ENCODE assay signal across 29 mouse cellular contexts in the genomic region with DNA sequence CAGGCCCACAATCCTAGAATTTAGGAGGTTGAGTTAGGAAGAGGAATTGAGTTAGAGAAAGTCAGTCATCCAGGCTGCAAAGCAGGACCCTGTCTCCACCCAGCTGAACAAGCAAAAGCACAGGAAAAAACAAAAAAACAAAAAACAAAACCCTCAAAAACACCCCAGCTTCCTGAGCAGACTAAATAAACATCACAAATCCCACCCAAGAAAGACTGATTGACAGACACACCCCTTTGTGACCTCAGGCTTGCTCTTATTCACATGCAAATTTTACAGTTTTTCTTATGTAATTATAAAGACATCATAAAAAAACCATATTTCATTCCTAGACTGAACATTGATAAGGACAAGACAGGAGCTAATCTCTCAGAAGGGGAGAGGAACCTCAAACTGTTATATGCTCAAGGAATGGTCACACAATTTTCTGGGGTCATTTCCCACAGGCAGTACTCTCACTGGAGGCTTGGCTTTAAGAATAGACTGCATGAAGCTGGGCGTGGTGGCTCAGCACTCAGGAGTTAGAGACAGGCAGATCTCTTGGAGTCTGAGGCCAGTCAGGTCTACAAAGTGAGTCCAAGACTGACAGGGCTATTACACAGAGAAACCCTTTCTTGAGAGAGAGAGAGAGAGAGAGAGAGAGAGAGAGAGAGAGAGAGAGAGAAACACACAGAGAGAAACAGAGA.
DNase-seq lines count a peak whose midpoint lies in the region; ATAC-seq lines count a peak whose summit lies in the region.
"Had no signal": no experiment of that assay in that cellular context is flagged by ENCODE, and none has a peak within 500 bp of the region (broad histone marks: within the 10 kb centered on the region; RNA-seq: fewer than 3 reads in every experiment).

No protein-coding gene starts in this region.

- H3K27ac ChIP-seq in intestine, embryonic 14.5 days (ENCODE audit: low read depth), result no peak overlapping the region
- no peak overlapping the region for H3K27ac ChIP-seq in intestine, embryonic 16.5 days (ENCODE audit: low read length)
- H3K27ac ChIP-seq: embryonic facial prominence, embryonic 12.5 days; embryonic facial prominence, embryonic 15.5 days; gastrocnemius, adult 2 months; heart, adult 2 months; heart, embryonic 10.5 days; heart, embryonic 13.5 days; hindbrain, embryonic 12.5 days; hindbrain, embryonic 15.5 days had no signal

- no peak overlapping the region for H3K9ac ChIP-seq in intestine, embryonic 14.5 days (ENCODE audit: low read length)
- H3K9ac ChIP-seq in intestine, embryonic 16.5 days (ENCODE audit: low read depth, low read length), result no peak overlapping the region
- H3K9ac ChIP-seq: embryonic facial prominence, embryonic 12.5 days; embryonic facial prominence, embryonic 15.5 days; forebrain, postnatal 0 days; heart, embryonic 13.5 days; hindbrain, embryonic 12.5 days; hindbrain, embryonic 15.5 days had no signal

- no peaks in the 10 kb centered on the region for H3K9me3 ChIP-seq in intestine, embryonic 14.5 days (ENCODE audit: control insufficient read depth, low read length)
- no peaks in the 10 kb centered on the region for H3K9me3 ChIP-seq in intestine, embryonic 16.5 days (ENCODE audit: control insufficient read depth, low read length)
- H3K9me3 ChIP-seq: embryonic facial prominence, embryonic 12.5 days; embryonic facial prominence, embryonic 15.5 days; G1E; heart, embryonic 10.5 days; heart, embryonic 13.5 days; hindbrain, embryonic 12.5 days; hindbrain, embryonic 15.5 days had no signal

- no peak overlapping the region for H3K4me2 ChIP-seq in intestine, embryonic 14.5 days (ENCODE audit: low read length)
- H3K4me2 ChIP-seq in intestine, embryonic 16.5 days (ENCODE audit: low read depth, low read length), result no peak overlapping the region
- H3K4me2 ChIP-seq: embryonic facial prominence, embryonic 12.5 days; embryonic facial prominence, embryonic 15.5 days; heart, embryonic 13.5 days; hindbrain, embryonic 12.5 days; hindbrain, embryonic 15.5 days had no signal

- WGBS in intestine, embryonic 14.5 days, result 32% methylated on average over 1 of the region's 1 CpGs
- 48% methylated on average over 1 of the region's 1 CpGs for WGBS in intestine, embryonic 16.5 days

- no peaks in the 10 kb centered on the region for H3K4me1 ChIP-seq in intestine, embryonic 14.5 days (replicated peaks; ENCODE audit: control insufficient read depth, insufficient read depth, low read length)
- H3K4me1 ChIP-seq in intestine, embryonic 16.5 days (ENCODE audit: control insufficient read depth, insufficient read depth, low read length), result 0 out of 2 replicates have a peak, but pooled peaks cover 5% of the 10 kb centered on the region
- H3K4me1 ChIP-seq: embryonic facial prominence, embryonic 12.5 days; embryonic facial prominence, embryonic 15.5 days; heart, embryonic 10.5 days; heart, embryonic 13.5 days; hindbrain, embryonic 12.5 days; hindbrain, embryonic 15.5 days had no signal

- H3K36me3 ChIP-seq in intestine, embryonic 14.5 days (ENCODE audit: control insufficient read depth, insufficient read depth, low read length), result no peaks in the 10 kb centered on the region
- no peaks in the 10 kb centered on the region for H3K36me3 ChIP-seq in intestine, embryonic 16.5 days (ENCODE audit: control insufficient read depth, insufficient read depth, low read length)
- H3K36me3 ChIP-seq: embryonic facial prominence, embryonic 12.5 days; embryonic facial prominence, embryonic 15.5 days; G1E; heart, embryonic 10.5 days; heart, embryonic 13.5 days; hindbrain, embryonic 12.5 days; hindbrain, embryonic 15.5 days had no signal

- no peak overlapping the region for H3K4me3 ChIP-seq in intestine, embryonic 14.5 days (ENCODE audit: low read depth, low read length)
- H3K4me3 ChIP-seq in intestine, embryonic 16.5 days (ENCODE audit: low read length), result no peak overlapping the region
- H3K4me3 ChIP-seq: embryonic facial prominence, embryonic 12.5 days; embryonic facial prominence, embryonic 15.5 days; gastrocnemius, adult 2 months; heart, adult 2 months; heart, embryonic 10.5 days; heart, embryonic 13.5 days; hindbrain, embryonic 12.5 days; hindbrain, embryonic 15.5 days had no signal

- peak; percentile 6 for DNase-seq in intestine, embryonic 14.5 days (ENCODE audit: low spot score)
- DNase-seq in ES-CJ7 (ENCODE audit: low read depth, low spot score), result peak; percentile 75
- DNase-seq in R1 (ENCODE audit: low read depth, low spot score), result peak; percentile 74
- DNase-seq in gastrocnemius, postnatal 25 days, result no peak
- DNase-seq: adrenal gland, postnatal 10 days; adrenal gland, postnatal 36 days; B cell, adult 2 months; cerebellum, adult 11 months; cerebellum, adult 2 months; cerebellum, adult 9-11 months; cerebellum, postnatal 25 days; forebrain, postnatal 0 days; gastrocnemius, adult 2 months; gastrocnemius, postnatal 14 days; heart, adult 2 months; heart, postnatal 14 days; kidney, adult 2 months had no signal

- no peaks in the 10 kb centered on the region for H3K27me3 ChIP-seq in intestine, embryonic 14.5 days (replicated peaks; ENCODE audit: control insufficient read depth, insufficient read depth, low read length)
- no peaks in the 10 kb centered on the region for H3K27me3 ChIP-seq in intestine, embryonic 16.5 days (replicated peaks; ENCODE audit: control insufficient read depth, insufficient read depth, low read length)
- H3K27me3 ChIP-seq: CH12.LX; embryonic facial prominence, embryonic 12.5 days; embryonic facial prominence, embryonic 15.5 days; heart, embryonic 13.5 days; hindbrain, embryonic 12.5 days; hindbrain, embryonic 15.5 days had no signal

- no peak for ATAC-seq in intestine, embryonic 14.5 days (replicated peaks; ENCODE audit: low FRiP score, low TSS enrichment, low read depth)
- no peak; the same call in 1 of the 2 replicates for ATAC-seq in intestine, embryonic 16.5 days
- no peak for ATAC-seq in cerebellum, adult (ENCODE audit: insufficient number of reproducible peaks, low FRiP score, low TSS enrichment)
- ATAC-seq: forebrain, embryonic 14.5 days; forebrain, postnatal 0 days; intestine, postnatal 0 days had no signal
